Mouse (Mus musculus) CH12F3 (cell line): ENCODE measurements around the gene Hist2h3b.

Experiments used
- in situ Hi-C: fragments of 300-500 bp; cut with MboI; formaldehyde crosslinking; loops from 2 replicates; pipeline ENCODE4 v1.14.3; 2020; ENCODE audit warnings: low sequenced_read_pairs

Hist2h3b gene

DNA sequence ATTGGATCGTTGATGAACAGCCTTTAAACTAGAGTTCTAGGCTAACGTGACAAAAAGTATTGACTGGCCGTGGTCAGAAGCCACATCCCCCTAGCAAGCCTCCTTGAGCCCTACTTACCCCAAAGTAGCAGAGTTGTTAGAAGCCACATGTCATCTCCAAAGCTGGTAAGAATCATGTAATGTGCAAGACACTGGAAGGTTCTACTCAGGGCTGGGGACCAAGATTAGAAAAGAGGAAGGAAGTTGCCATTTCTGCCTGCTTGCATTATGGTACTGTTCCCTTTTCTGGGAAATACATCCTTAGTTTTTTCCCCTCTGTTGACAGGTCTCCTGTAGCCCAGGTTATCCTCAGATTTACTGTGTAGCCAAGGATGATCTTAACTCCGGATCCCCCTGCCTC is 25.3 kb downstream of the Hist2h3b start, which contains the start of gene Fcgr1:
TSS of gene Fcgr1 (minus strand) at position 183 of the 400 bp plus-strand sequence.
- in situ Hi-C loops, result no loop called here

DNA sequence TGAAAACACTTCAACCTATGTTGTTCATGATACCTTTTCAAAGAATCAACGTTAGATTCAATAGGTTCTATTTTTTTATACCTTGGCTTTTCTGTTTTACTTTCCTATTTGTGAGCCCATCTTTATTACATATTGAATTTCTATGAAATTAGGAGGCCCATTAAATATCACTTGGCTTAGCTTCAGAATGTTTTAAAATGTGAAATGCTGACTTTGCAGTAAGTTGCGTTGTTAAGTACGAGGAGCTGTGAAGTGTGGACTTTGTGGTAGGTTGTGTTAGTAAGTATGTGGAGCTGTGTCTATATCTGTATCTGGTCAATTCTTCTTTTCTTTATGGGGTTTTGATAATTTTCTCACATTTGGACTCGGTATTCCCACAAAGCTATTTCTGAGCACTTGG is 29.9 kb downstream of the Hist2h3b start:
- in situ Hi-C loops, result no loop called here

DNA sequence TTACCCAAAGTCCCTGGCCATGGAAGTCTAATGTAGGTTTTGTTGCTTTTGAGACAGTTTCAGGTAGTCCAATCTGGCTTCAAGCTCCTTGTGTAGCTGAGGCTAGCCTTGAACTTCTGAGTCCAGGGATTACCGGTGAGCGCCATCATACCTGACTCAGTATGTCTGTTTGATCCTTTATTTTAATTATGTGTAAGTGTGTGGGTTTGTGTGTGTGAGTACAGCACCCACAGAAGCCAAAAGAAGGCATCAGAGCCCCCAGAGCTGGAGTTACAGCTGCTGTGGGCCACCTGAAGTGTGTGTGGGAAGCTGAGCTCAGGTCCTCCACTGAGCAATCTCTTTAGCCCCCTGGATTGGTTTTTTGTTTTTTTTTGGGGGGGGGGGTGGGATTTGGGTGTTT is 31.1 kb downstream of the Hist2h3b start:
- in situ Hi-C loops, result no loop called here

DNA sequence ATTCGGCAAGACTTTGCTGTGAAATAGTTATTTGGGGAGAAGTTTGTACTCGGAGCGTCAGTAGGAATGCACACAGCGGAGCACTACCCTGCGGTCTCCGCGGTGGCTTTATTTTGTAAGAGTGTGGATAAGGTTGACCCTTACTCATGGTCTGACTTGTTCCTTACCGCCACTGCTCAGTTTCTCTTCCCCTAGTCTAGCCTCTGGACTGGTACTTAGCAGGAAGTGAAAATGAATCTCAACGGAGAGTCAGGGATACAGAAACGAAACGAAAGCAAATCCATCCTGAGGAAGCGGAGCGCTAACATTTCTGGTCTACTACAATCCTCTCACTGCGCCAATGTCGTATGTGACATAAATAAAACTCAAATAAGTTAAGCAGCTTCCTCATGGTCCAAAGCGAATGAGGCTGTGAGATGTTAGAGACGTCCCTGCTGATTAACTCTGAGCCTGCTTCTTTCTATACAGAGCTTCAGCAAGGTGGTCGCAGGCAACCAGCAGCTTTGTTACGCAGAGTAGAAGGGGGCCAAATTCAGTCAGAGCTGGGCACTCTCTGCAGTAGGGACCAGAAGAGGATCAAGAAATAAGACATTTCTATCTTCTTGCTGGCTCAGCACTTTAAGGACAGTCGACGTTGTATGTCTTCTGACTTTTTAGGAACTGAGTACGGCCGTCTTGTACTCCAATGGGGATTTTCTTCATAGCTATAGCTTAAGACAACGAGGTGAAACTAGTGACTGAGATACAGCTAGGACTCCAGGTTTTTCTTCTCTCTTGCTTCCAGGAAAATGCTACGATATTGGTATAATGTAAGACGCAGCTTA is 32.5 kb downstream of the Hist2h3b start:
- in situ Hi-C loops, result no loop called here

DNA sequence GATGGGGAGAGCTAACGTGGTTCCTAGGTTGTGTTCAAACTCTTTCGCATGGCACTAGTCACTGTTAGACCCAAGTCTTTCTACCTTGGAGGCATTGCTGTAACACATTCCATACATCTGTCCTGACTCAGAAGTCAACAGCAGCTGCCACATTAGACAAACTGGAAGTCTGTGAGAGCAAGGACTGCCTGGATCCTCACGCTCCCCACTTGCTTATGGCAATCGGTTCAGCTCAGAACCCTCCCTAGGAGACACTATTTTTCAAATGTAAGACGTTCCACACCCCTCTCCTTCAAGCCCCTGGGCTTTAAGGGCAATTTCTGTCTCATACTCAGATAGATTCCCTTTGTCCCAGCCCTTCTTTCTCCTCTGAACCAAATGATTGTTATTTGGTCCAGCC is 33.6 kb downstream of the Hist2h3b start:
- in situ Hi-C loops, result no loop called here

DNA sequence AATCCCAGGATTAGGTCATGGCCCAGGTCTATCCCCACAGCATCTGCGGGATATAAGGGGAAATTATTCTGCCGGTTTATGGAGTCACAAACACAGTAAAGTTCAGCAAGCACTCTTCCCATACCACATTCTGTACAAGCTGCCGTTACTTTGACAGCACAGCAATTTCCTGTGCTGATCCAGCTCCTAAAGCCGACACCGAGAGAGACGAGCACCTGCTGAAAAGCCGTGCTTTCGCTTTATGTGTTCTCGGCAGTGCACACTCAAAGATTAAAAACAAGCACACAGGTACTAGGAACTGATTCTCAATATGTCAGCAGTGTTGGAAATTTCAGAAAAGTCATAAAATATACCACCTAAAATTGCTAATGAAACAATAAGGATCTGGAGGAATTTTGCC is 38.1 kb downstream of the Hist2h3b start:
- in situ Hi-C loops, result no loop called here

DNA sequence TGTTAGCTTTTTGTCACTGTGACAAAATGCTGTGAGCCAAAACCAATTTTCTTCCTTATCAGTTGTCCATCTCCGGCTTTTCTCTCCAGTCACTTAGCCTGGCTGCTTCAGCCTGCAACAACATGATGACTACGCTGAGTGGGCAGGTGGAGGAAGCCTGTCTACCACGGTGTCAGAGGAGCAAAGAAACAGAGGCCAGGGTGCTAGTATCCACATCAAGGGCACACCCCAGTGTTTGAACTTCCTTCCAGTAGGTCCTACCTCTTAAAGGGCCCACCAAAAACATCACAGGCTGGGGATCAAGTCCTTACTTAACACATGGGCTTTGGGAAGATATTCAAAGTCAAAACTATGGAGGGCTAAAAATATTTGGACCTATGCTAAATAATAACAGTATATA is 41.0 kb downstream of the Hist2h3b start:
- in situ Hi-C loops, result no loop called here

DNA sequence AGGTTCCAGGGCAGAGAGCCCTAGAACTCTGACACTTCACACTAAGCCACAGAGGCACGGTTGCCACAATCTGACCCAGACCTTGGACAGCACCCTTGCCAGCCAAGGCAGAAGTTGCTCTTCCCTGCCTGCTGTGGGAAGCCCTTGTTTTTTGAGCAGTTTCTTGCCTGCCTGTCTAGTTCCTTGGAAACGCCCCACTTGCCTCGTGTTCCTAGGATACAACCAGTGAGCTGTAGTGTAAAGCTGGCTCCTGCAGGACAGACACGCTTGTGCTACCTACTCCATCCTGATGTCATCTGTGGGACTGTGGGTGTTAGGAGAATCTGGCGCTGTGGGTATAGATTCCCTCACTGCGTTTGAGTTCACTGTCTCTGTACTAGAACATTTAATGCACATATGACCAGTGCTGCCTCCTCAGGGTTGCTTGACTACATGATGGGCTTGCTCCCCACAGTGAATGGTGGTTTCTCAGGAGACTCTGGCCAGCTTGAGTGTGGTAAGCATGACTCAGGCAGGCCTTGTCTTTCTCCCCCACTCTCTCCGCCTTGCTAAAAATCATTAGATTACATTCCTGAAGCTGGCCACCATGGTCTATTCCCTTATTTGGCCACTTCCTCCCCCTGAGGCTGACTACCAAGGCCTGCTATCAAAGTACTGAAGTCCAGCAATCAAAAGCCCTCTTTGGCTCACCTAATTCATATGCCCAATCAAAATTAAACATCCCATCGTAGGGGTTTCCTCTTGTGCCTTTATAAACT is 44.1 kb downstream of the Hist2h3b start:
- in situ Hi-C loops, result no loop called here
